Mouse (Mus musculus): Measurements from ENCODE around the gene Rack1.
"Not testable (repeated sequence)": the region's sequence is repeated elsewhere in the genome, so short reads cannot be mapped to it uniquely, and the experiment has no call there.

The Rack1 gene

GRCm38 (mm10) chr11:48799921-48800701, at the start of gene Rack1:
Gene Rack1, plus strand, starts transcription at chr11:48800332.
- DNase-seq = peak; percentile 94

- DNase-seq = no peak
Measured at GRCm38 (mm10) chr11:48750428-48750827, 49.7 kb upstream of the Rack1 start.

- DNase-seq = not testable (repeated sequence)
Measured at GRCm38 (mm10) chr11:48753534-48753933, 46.6 kb upstream of the Rack1 start.

GRCm38 (mm10) chr11:48759021-48759420, 41.1 kb upstream of the Rack1 start:
- no peak for DNase-seq

- no peak for DNase-seq
Measured at GRCm38 (mm10) chr11:48764119-48764518, 36.0 kb upstream of the Rack1 start.

- DNase-seq = no peak
Measured at GRCm38 (mm10) chr11:48767195-48767876, 32.8 kb upstream of the Rack1 start.

GRCm38 (mm10) chr11:48771691-48772090, 28.4 kb upstream of the Rack1 start:
- peak; percentile 54 for DNase-seq

GRCm38 (mm10) chr11:48774443-48775298, 25.5 kb upstream of the Rack1 start:
- peak; percentile 82 for DNase-seq

GRCm38 (mm10) chr11:48775483-48775882, 24.6 kb upstream of the Rack1 start:
- peak; percentile 83 for DNase-seq

- DNase-seq = no peak
Measured at GRCm38 (mm10) chr11:48776664-48777063, 23.5 kb upstream of the Rack1 start.

- DNase-seq = no peak
Measured at GRCm38 (mm10) chr11:48777303-48777702, 22.8 kb upstream of the Rack1 start.

GRCm38 (mm10) chr11:48779450-48779849, 20.7 kb upstream of the Rack1 start:
- DNase-seq = peak; percentile 62

GRCm38 (mm10) chr11:48782243-48782642, 17.9 kb upstream of the Rack1 start:
- DNase-seq = no peak

GRCm38 (mm10) chr11:48787455-48788211, 12.5 kb upstream of the Rack1 start:
- DNase-seq = peak; percentile 60

GRCm38 (mm10) chr11:48788311-48789089, 11.6 kb upstream of the Rack1 start:
- peak; percentile 89 for DNase-seq

GRCm38 (mm10) chr11:48789215-48789614, 10.9 kb upstream of the Rack1 start:
- no peak for DNase-seq

- peak; percentile 87 for DNase-seq
Measured at GRCm38 (mm10) chr11:48789973-48790823, 9.9 kb upstream of the Rack1 start.

GRCm38 (mm10) chr11:48790946-48791345, 9.2 kb upstream of the Rack1 start:
- DNase-seq = no peak

- DNase-seq = not testable (repeated sequence)
Measured at GRCm38 (mm10) chr11:48791894-48792293, 8.2 kb upstream of the Rack1 start.

- DNase-seq = no peak
Measured at GRCm38 (mm10) chr11:48793184-48793583, 6.9 kb upstream of the Rack1 start.

GRCm38 (mm10) chr11:48795221-48795620, 4.9 kb upstream of the Rack1 start:
- no peak for DNase-seq

All from embryo, embryonic 11 days (tissue).